Mouse (Mus musculus) neural tube, embryonic 15.5 days (tissue): ENCODE data around the gene Crtc1. TPM values are rescaled to one million over a fixed set of nuclear protein-coding genes. Genes with fewer than 3 reads are reported as not detected.

ENCODE experiments used
- ATAC-seq: fragments of 200-750 bp; cut with Nextera tagmentation; 2 replicates; pipeline ENCODE4 v1.8.0; 2017; ENCODE audit warnings: mild to moderate bottlenecking, moderate TSS enrichment, moderate library complexity; ENCODE audit not compliant: low FRiP score
- H3K27ac ChIP-seq: fragments of 300-500 bp; sonication (generic); replicated peaks from 2 replicates; pipeline ENCODE4 v1.5.1; 2015; ENCODE audit warnings: mild to moderate bottlenecking, inconsistent platforms
- H3K27me3 ChIP-seq: fragments of 300-500 bp; sonication (generic); replicated peaks from 2 replicates; pipeline ENCODE4 v1.6.1; 2015; ENCODE audit warnings: inconsistent platforms
- H3K36me3 ChIP-seq: fragments of 300-500 bp; sonication (generic); 2 replicates; pipeline ENCODE4 v1.6.1; 2015; ENCODE audit warnings: inconsistent platforms
- H3K4me1 ChIP-seq: fragments of 300-500 bp; sonication (generic); 2 replicates; pipeline ENCODE4 v1.6.1; 2015; ENCODE audit warnings: inconsistent platforms
- H3K4me2 ChIP-seq: fragments of 300-500 bp; sonication (generic); 2 replicates; pipeline ENCODE4 v1.6.1; 2015; ENCODE audit warnings: inconsistent platforms, mild to moderate bottlenecking, moderate library complexity
- H3K4me3 ChIP-seq: fragments of 300-500 bp; sonication (generic); replicated peaks from 2 replicates; pipeline ENCODE4 v1.5.1; 2015; ENCODE audit warnings: mild to moderate bottlenecking, inconsistent platforms
- H3K9ac ChIP-seq: fragments of 300-500 bp; sonication (generic); replicated peaks from 2 replicates; pipeline ENCODE4 v1.6.1; 2015; ENCODE audit warnings: mild to moderate bottlenecking, inconsistent platforms
- H3K9me3 ChIP-seq: fragments of 300-500 bp; sonication (generic); replicated peaks from 2 replicates; pipeline ENCODE4 v1.6.1; 2016; ENCODE audit warnings: inconsistent platforms
- WGBS: fragments of 180-500 bp; shearing (Covaris S2); methylation state at CpG from one replicate; pipeline ENCODE4 v1.1.7; 2015; ENCODE audit warnings: mixed read lengths; 5-methylcytosine and 5-hydroxymethylcytosine counted together
- polyA plus RNA-seq: library from polyadenylated mRNA; unstranded; fragments of >200 nt; fragmentation: Nextera tagmentation; extraction: Ambion mirVana; gene quantifications from 2 replicates; pipeline ENCODE4 v1.2.1, GENCODE M21; 2015

The Crtc1 gene
- polyA plus RNA-seq, 1 experiment from 2014 or later, result 45.6 TPM

- ATAC-seq, result no peak
- Histone ChIP-seq H3K27me3 (no peaks in the 10 kb centered on the region), H3K27ac (no peak overlapping the region), H3K9me3 (no peaks in the 10 kb centered on the region), H3K4me1 (peaks cover 20% of the 10 kb centered on the region), H3K9ac (no peak overlapping the region), H3K4me2 (no peak overlapping the region), H3K36me3 (no peaks in the 10 kb centered on the region), H3K4me3 (no peak overlapping the region)
- WGBS, result 89% methylated on average over 4 of the region's 4 CpGs
Observed at GRCm38 (mm10) chr8:70443326-70443725, 3.9 kb upstream of the Crtc1 start.

- WGBS, result 70% methylated on average over 3 of the region's 3 CpGs
- no peaks in the 10 kb centered on the region for H3K27me3 ChIP-seq
Observed at GRCm38 (mm10) chr8:70441565-70441964, 2.2 kb upstream of the Crtc1 start.

GRCm38 (mm10) chr8:70440246-70440645, 867 bp upstream of the Crtc1 start:
- Histone ChIP-seq H3K4me1 (peaks cover 30% of the 10 kb centered on the region), H3K4me2 (peak overlapping the region; percentile 89), H3K4me3 (peak overlapping the region; percentile 66), H3K27ac (peak overlapping the region; percentile 85; the same call in 1 of the 2 replicates), H3K9me3 (no peaks in the 10 kb centered on the region), H3K36me3 (no peaks in the 10 kb centered on the region), H3K27me3 (no peaks in the 10 kb centered on the region), H3K9ac (peak overlapping the region; percentile 69; the same call in 1 of the 2 replicates)
- WGBS, result 50% methylated on average over 3 of the region's 3 CpGs
- no peak for ATAC-seq

More at GRCm38 (mm10) chr8:70441565-70441964, 2.2 kb upstream of the Crtc1 start:
- no peak overlapping the region for H3K4me2 ChIP-seq
- ATAC-seq, result no peak
- H3K9ac ChIP-seq, result no peak overlapping the region
- H3K9me3 ChIP-seq, result no peaks in the 10 kb centered on the region
- no peaks in the 10 kb centered on the region for H3K36me3 ChIP-seq
- no peak overlapping the region for H3K4me3 ChIP-seq
- H3K4me1 ChIP-seq, result peaks cover 30% of the 10 kb centered on the region
- no peak overlapping the region for H3K27ac ChIP-seq

DNA sequence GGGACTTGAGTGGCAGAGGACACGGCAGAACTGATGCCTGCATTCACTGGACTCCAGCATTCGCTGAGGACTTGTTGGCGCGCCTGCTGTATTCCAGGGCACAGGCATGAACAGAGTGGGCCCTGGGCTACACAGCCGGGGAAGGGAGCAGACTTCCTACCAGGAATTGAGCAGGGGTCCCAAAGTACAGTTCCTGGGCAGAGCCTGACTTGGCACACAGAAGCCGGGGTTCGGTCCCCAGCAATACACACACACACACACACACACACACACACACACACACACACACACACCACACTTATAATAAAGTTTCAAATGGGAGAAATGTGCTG, 435 bp upstream of the Crtc1 start:
- peak overlapping the region; percentile 69 for H3K9ac ChIP-seq
- ATAC-seq, result no peak
- WGBS, result 1% methylated on average over 7 of the region's 7 CpGs
- H3K9me3 ChIP-seq, result no peaks in the 10 kb centered on the region
- peaks cover 30% of the 10 kb centered on the region for H3K4me1 ChIP-seq
- peak overlapping the region; percentile 66 for H3K4me3 ChIP-seq
- peak overlapping the region; percentile 85 for H3K27ac ChIP-seq
- no peaks in the 10 kb centered on the region for H3K27me3 ChIP-seq
- peak overlapping the region; percentile 89 for H3K4me2 ChIP-seq
- H3K36me3 ChIP-seq, result no peaks in the 10 kb centered on the region

DNA sequence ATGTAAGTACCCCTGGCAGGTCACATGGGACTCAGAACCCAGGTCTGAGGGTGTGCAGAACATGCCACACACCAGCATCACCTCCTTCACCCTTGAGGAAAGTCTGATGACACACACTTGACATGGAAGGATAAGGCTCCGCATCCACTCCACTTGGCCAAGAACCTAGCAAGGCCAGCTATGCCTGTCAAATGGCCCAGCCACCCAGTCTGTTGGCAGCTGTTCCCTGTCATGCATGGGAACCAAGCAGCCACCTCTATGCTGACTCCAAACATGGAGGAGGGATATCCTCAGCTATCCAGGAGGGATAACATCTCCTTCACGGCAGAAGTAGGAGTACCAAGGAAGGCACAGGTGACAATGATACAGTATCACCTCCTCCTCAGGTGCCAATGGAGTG, 956 bp downstream of the Crtc1 start:
- Histone ChIP-seq H3K9me3 (no peaks in the 10 kb centered on the region), H3K4me3 (peak overlapping the region; percentile 66), H3K36me3 (no peaks in the 10 kb centered on the region), H3K9ac (peak overlapping the region; percentile 64), H3K4me1 (peaks cover 30% of the 10 kb centered on the region), H3K27me3 (no peaks in the 10 kb centered on the region), H3K27ac (no peak overlapping the region), H3K4me2 (peak overlapping the region; percentile 89)
- 94% methylated on average over 2 of the region's 2 CpGs for WGBS
- ATAC-seq, result no peak

DNA sequence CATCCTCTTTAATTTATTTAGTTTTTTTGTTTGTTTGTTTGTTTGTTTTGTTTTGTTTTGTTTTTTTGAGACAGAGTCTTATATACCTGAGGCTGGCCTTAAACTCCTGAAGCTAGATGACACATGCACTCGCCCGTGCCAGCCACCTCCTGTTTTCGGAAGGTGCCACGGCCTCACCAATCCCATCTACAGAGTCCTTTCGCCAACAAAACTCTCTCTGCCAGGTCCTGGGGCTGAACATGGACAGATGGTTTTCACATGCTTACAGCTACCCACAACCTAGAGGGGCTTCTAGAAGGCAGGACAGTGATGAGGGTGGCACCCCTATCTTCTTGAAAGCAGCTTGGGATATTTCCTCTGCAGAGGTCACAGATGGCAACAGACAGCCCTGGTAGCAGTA, 4.2 kb downstream of the Crtc1 start:
- Histone ChIP-seq H3K36me3 (no peaks in the 10 kb centered on the region), H3K9ac (no peak overlapping the region), H3K27me3 (no peaks in the 10 kb centered on the region), H3K4me1 (peaks cover 28% of the 10 kb centered on the region), H3K4me2 (no peak overlapping the region), H3K9me3 (no peaks in the 10 kb centered on the region), H3K4me3 (no peak overlapping the region), H3K27ac (no peak overlapping the region)
- no peak for ATAC-seq
- 98% methylated on average over 5 of the region's 5 CpGs for WGBS

- no peaks in the 10 kb centered on the region for H3K27me3 ChIP-seq
Observed at GRCm38 (mm10) chr8:70432991-70433536, 6.3 kb downstream of the Crtc1 start.

DNA sequence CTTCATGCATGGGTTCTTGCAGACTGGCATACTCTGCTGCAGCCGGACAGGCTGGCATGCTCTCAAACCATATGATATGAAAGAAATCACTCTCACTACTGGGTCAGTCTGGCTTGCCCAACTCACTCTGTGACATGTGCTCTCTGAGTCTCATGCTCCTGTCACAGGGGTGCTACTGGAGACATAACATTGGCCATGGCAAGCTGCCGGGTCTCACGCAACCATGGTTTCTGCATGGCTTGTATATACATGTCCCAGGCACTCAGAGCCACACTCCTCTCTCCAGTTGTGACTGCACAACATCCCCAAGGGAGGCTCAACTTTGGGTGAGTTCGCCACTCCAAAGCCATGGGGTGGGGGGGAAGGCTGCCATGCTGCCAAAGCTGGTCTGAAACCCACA, 8.2 kb downstream of the Crtc1 start:
- Histone ChIP-seq H3K4me3 (no peak overlapping the region), H3K9me3 (no peaks in the 10 kb centered on the region), H3K4me1 (no peaks in the 10 kb centered on the region), H3K27ac (no peak overlapping the region), H3K4me2 (no peak overlapping the region), H3K36me3 (no peaks in the 10 kb centered on the region), H3K9ac (no peak overlapping the region), H3K27me3 (no peaks in the 10 kb centered on the region)
- ATAC-seq, result no peak
- over 99% methylated on average over 4 of the region's 4 CpGs for WGBS

More at GRCm38 (mm10) chr8:70432991-70433536, 6.3 kb downstream of the Crtc1 start:
- ATAC-seq, result no peak
- H3K27ac ChIP-seq, result no peak overlapping the region
- WGBS, result 46% methylated on average over 4 of the region's 4 CpGs
- H3K36me3 ChIP-seq, result no peaks in the 10 kb centered on the region
- no peaks in the 10 kb centered on the region for H3K9me3 ChIP-seq
- peaks cover 13% of the 10 kb centered on the region for H3K4me1 ChIP-seq
- no peak overlapping the region for H3K4me2 ChIP-seq
- no peak overlapping the region for H3K9ac ChIP-seq
- H3K4me3 ChIP-seq, result no peak overlapping the region

DNA sequence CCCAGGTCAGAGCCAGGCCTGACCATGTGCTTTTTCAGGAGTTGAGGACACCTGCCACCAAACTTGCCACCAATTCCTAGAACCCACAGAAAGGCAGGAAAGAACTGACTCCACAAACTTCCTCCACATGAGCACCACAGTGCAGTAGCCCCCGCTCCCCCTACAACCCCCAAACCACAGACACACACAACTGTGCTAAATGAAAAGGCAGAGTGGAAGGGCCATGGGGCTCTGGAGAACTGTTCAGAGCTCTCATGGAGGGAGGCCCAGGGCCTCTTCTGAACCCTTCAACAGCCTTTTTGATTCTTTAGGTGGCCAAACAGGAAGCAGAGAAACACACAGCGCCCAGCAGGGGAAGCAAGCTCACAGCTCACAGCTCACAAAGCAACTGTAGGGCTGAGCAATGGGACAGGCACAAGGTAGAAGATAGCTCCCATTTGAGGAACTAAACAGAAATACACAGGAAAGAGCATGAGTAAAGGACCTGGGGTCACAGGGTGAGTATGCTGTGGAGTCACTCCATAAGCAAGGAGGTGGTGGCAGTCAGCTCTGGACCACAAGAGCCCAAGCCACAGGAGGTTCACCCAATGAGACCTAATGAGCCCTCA, 13.0 kb downstream of the Crtc1 start:
- ATAC-seq, result no peak
- no peak overlapping the region for H3K9ac ChIP-seq
- H3K27me3 ChIP-seq, result no peaks in the 10 kb centered on the region
- H3K27ac ChIP-seq, result no peak overlapping the region
- no peaks in the 10 kb centered on the region for H3K4me1 ChIP-seq
- H3K36me3 ChIP-seq, result no peaks in the 10 kb centered on the region
- H3K9me3 ChIP-seq, result no peaks in the 10 kb centered on the region
- H3K4me2 ChIP-seq, result no peak overlapping the region
- H3K4me3 ChIP-seq, result no peak overlapping the region
- WGBS, result 94% methylated on average over 2 of the region's 2 CpGs

DNA sequence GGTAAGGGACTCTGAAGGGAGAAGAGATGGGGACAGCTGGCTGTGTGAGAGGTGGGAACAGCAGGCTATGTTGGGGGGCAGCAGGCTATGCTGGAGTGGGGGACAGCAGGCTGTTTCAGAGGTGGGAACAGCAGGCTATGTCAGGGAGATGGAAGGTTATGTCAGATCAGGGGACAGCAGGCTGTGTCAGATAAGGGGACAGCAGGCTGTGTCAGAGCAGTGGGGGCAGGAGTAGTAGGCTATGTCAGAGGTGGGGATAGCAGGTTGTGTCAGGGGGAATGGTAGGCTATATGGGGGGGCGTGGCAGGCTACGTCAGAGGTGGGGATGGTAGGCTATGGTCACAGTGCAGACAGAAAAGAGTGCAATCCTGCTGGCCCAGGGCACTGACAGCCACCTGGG, 16.7 kb downstream of the Crtc1 start:
- no peak overlapping the region for H3K4me2 ChIP-seq
- ATAC-seq, result no peak
- H3K4me1 ChIP-seq, result peaks cover 18% of the 10 kb centered on the region
- no peaks in the 10 kb centered on the region for H3K36me3 ChIP-seq
- H3K27me3 ChIP-seq, result no peaks in the 10 kb centered on the region
- H3K9ac ChIP-seq, result no peak overlapping the region
- no peak overlapping the region for H3K4me3 ChIP-seq
- WGBS, result 90% methylated on average over 2 of the region's 2 CpGs
- no peak overlapping the region for H3K27ac ChIP-seq
- H3K9me3 ChIP-seq, result no peaks in the 10 kb centered on the region

GRCm38 (mm10) chr8:70421349-70422104, 17.9 kb downstream of the Crtc1 start:
- Histone ChIP-seq H3K9ac (no peak overlapping the region), H3K27ac (no peak overlapping the region), H3K4me3 (no peak overlapping the region), H3K36me3 (no peaks in the 10 kb centered on the region), H3K4me2 (no peak overlapping the region), H3K27me3 (no peaks in the 10 kb centered on the region), H3K9me3 (no peaks in the 10 kb centered on the region), H3K4me1 (peaks cover 29% of the 10 kb centered on the region)
- no peak for ATAC-seq
- 80% methylated on average over 18 of the region's 18 CpGs for WGBS
